ENCODE assay signal across 15 mouse cellular contexts in genomic region chr11:61708928-61709327, GRCm38 (mm10). TPM values are rescaled to one million over a fixed set of nuclear protein-coding genes. Genes with fewer than 3 reads are reported as not detected.
DNase-seq lines count a peak whose midpoint lies in the region; ATAC-seq lines count a peak whose summit lies in the region.
"Had no signal": no experiment of that assay in that cellular context is flagged by ENCODE, and none has a peak within 500 bp of the region (broad histone marks: within the 10 kb centered on the region; RNA-seq: fewer than 3 reads in every experiment).

No protein-coding gene starts in this region.

- H3K27me3 ChIP-seq in kidney, embryonic 15.5 days = no peaks in the 10 kb centered on the region
- H3K27me3 ChIP-seq in forebrain, embryonic 16.5 days (replicated peaks; ENCODE audit: control insufficient read depth, insufficient read depth, low read length) = no peaks in the 10 kb centered on the region

- no peak overlapping the region for H3K27ac ChIP-seq in kidney, embryonic 15.5 days
- H3K27ac ChIP-seq in forebrain, embryonic 16.5 days (ENCODE audit: low read length) = no peak overlapping the region

- H3K4me1 ChIP-seq in kidney, embryonic 15.5 days = peaks cover 4% of the 10 kb centered on the region; the same call in 1 of the 2 replicates
- no peaks in the 10 kb centered on the region for H3K4me1 ChIP-seq in forebrain, embryonic 16.5 days (replicated peaks; ENCODE audit: control insufficient read depth, insufficient read depth, low read length)

- H3K9me3 ChIP-seq in kidney, embryonic 15.5 days (replicated peaks) = no peaks in the 10 kb centered on the region
- no peaks in the 10 kb centered on the region for H3K9me3 ChIP-seq in forebrain, embryonic 16.5 days (ENCODE audit: control insufficient read depth, low read length)

- peak; percentile 56 for DNase-seq in kidney, adult 9 months
- peak; percentile 41 for DNase-seq in thymus, postnatal 4 days
- no peak for DNase-seq in thymus, postnatal 25 days
- DNase-seq in induced T-regulatory cell, adult 2 months (ENCODE audit: low read depth) = peak; percentile 24
- no peak for DNase-seq in cerebellum, postnatal 14 days
- no peak for DNase-seq in B cell, adult 2 months
- DNase-seq: adrenal gland, postnatal 36 days; heart, adult 18-20 months; heart, postnatal 10 days; layer of hippocampus, adult 9-11 months; thymus, adult 18-20 months had no signal

- no peak for ATAC-seq in kidney, embryonic 15.5 days (replicated peaks; ENCODE audit: low FRiP score)
- ATAC-seq in forebrain, embryonic 16.5 days = no peak
- ATAC-seq: lung, postnatal 0 days had no signal

- H3K36me3 ChIP-seq in kidney, embryonic 15.5 days = no peaks in the 10 kb centered on the region
- no peaks in the 10 kb centered on the region for H3K36me3 ChIP-seq in forebrain, embryonic 16.5 days (ENCODE audit: control insufficient read depth, insufficient read depth)

- no peak overlapping the region for H3K4me2 ChIP-seq in kidney, embryonic 15.5 days
- H3K4me2 ChIP-seq in forebrain, embryonic 16.5 days (ENCODE audit: low read length) = no peak overlapping the region

- no peak overlapping the region for H3K9ac ChIP-seq in kidney, embryonic 15.5 days
- H3K9ac ChIP-seq in forebrain, embryonic 16.5 days (replicated peaks; ENCODE audit: low read depth, low read length) = no peak overlapping the region

- no peak overlapping the region for H3K4me3 ChIP-seq in kidney, embryonic 15.5 days (replicated peaks)
- no peak overlapping the region for H3K4me3 ChIP-seq in forebrain, embryonic 16.5 days (replicated peaks; ENCODE audit: low read length)

- WGBS in kidney, embryonic 15.5 days = 53% methylated on average over 3 of the region's 3 CpGs
- 77% methylated on average over 3 of the region's 3 CpGs for WGBS in forebrain, embryonic 16.5 days

RNA-seq across cellular contexts. Expression of gene Slc5a10, which starts 11.7 kb away (rescaled TPM):
- polyA plus RNA-seq in kidney, embryonic 15.5 days (2015; fragmentation: Nextera tagmentation; extraction: Ambion mirVana) = 0.45 TPM in 2 replicates
- not detected in 2 replicates for polyA plus RNA-seq in forebrain, embryonic 16.5 days (2015; fragmentation: Nextera tagmentation; extraction: Ambion mirVana)
- polyA plus RNA-seq: small intestine, adult 2 months had no signal

RNA-seq across cellular contexts. Expression of gene Fam83g, which starts 25.0 kb away (rescaled TPM):
- 2.2 and 2.8 TPM in 2 replicates for polyA plus RNA-seq in kidney, embryonic 15.5 days (2015; fragmentation: Nextera tagmentation; extraction: Ambion mirVana)
- 0.36 and 0.46 TPM in 2 replicates for polyA plus RNA-seq in forebrain, embryonic 16.5 days (2015; fragmentation: Nextera tagmentation; extraction: Ambion mirVana)

RNA-seq across cellular contexts. Expression of gene Prpsap2, which starts 53.0 kb away (rescaled TPM):
- 33.6 and 33.7 TPM in 2 replicates for polyA plus RNA-seq in kidney, embryonic 15.5 days (2015; fragmentation: Nextera tagmentation; extraction: Ambion mirVana)
- polyA plus RNA-seq in forebrain, embryonic 16.5 days (2015; fragmentation: Nextera tagmentation; extraction: Ambion mirVana) = 59.3 and 69.4 TPM in 2 replicates

RNA-seq across cellular contexts. Expression of gene Grap, which starts 55.9 kb away (rescaled TPM):
- polyA plus RNA-seq in kidney, embryonic 15.5 days (2015; fragmentation: Nextera tagmentation; extraction: Ambion mirVana) = 12.9 and 13.0 TPM in 2 replicates
- polyA plus RNA-seq in forebrain, embryonic 16.5 days (2015; fragmentation: Nextera tagmentation; extraction: Ambion mirVana) = 10.2 and 11.3 TPM in 2 replicates

Comparison
In these comparisons a context has a peak if more than half of its experiments do, and no peak if none do; other contexts are left out.
1. DNase-seq: peak in kidney, adult 9 months (single experiment), thymus, postnatal 4 days (single experiment) and induced T-regulatory cell, adult 2 months (single experiment); none in thymus, postnatal 25 days (single experiment), cerebellum, postnatal 14 days (0 of 2) and B cell, adult 2 months (0 of 2).